Mouse (Mus musculus) limb, embryonic 14.5 days (tissue): Measurements from ENCODE around the gene Pik3c2a. TPM values are rescaled to one million over a fixed set of nuclear protein-coding genes. Genes with fewer than 3 reads are reported as not detected.

Source experiments
- ATAC-seq: fragments of 200-750 bp; cut with Nextera tagmentation; 2 replicates; pipeline ENCODE4 v1.8.0; 2017; ENCODE audit warnings: low read depth, moderate number of reproducible peaks, moderate TSS enrichment; ENCODE audit not compliant: low FRiP score
- DNase-seq: peaks from one replicate; pipeline ENCODE4 v3.0.0-alpha.2; 2015; ENCODE audit warnings: low spot score
- H3K27ac ChIP-seq: fragments of 300-500 bp; sonication (generic); replicated peaks from 2 replicates; pipeline ENCODE4 v1.5.1; 2014; ENCODE audit warnings: low read depth, mild to moderate bottlenecking, low read length, moderate library complexity, mixed read lengths
- H3K27me3 ChIP-seq: fragments of 300-500 bp; sonication (generic); 2 replicates; pipeline ENCODE4 v1.6.1; 2014; ENCODE audit warnings: low read length, mixed read lengths; ENCODE audit not compliant: control insufficient read depth, insufficient read depth
- H3K36me3 ChIP-seq: fragments of 300-500 bp; sonication (generic); 2 replicates; pipeline ENCODE4 v1.6.1; 2014; ENCODE audit warnings: mild to moderate bottlenecking, low read length, moderate library complexity, mixed read lengths; ENCODE audit not compliant: control insufficient read depth, insufficient read depth
- H3K4me1 ChIP-seq: fragments of 300-500 bp; sonication (generic); 2 replicates; pipeline ENCODE4 v1.6.1; 2014; ENCODE audit warnings: antibody characterized with exemption, low read length, mixed read lengths; ENCODE audit not compliant: control insufficient read depth, insufficient read depth
- H3K4me2 ChIP-seq: fragments of 300-500 bp; sonication (generic); replicated peaks from 2 replicates; pipeline ENCODE4 v1.6.1; 2014; ENCODE audit warnings: low read depth, mild to moderate bottlenecking, low read length, moderate library complexity; ENCODE audit not compliant: severe bottlenecking
- H3K4me3 ChIP-seq: fragments of 300-500 bp; sonication (generic); replicated peaks from 2 replicates; pipeline ENCODE4 v1.5.1; 2014; ENCODE audit warnings: low read length
- H3K9ac ChIP-seq: fragments of 300-500 bp; sonication (generic); 2 replicates; pipeline ENCODE4 v1.6.1; 2014; ENCODE audit warnings: mild to moderate bottlenecking, low read depth, low read length, moderate library complexity; ENCODE audit not compliant: severe bottlenecking
- H3K9me3 ChIP-seq: fragments of 300-500 bp; sonication (generic); 2 replicates; pipeline ENCODE4 v1.6.1; 2016; ENCODE audit warnings: low read length; ENCODE audit not compliant: control insufficient read depth
- POLR2A ChIP-seq: fragments of 200-500 bp; IDR thresholded peaks from 2 replicates; pipeline ENCODE4 v1.8.0; 2012; ENCODE audit warnings: inconsistent platforms, mild to moderate bottlenecking, moderate library complexity, borderline replicate concordance; ENCODE audit not compliant: insufficient read depth, insufficient read length; ENCODE audit errors: extremely low read depth
- WGBS: fragments of 180-500 bp; shearing (Covaris S2); extraction: QIAGEN DNeasy Blood & Tissue Kit; methylation state at CpG from one replicate; pipeline ENCODE4 v1.1.7; 2014; 5-methylcytosine and 5-hydroxymethylcytosine counted together
- polyA plus RNA-seq, 2 experiments: library from polyadenylated mRNA; depleted of rRNA in 1 of 2; stranded (reverse) in 1 of 2; unstranded in 1 of 2; fragments of >200 nt; fragmentation: Nextera tagmentation in 1 of 2; extraction: Ambion mirVana in 1 of 2; gene quantifications; 2 replicates each; pipeline versions ENCODE4 v1.2.1 to v1.2.3; 2012 to 2014

Pik3c2a gene
- polyA plus RNA-seq, 2 experiments: 21.8 to 22.9 TPM

- Histone ChIP-seq H3K36me3 (0 out of 2 replicates have a peak, but pooled peaks cover 10% of the 10 kb centered on the region), H3K4me1 (peaks cover 19% of the 10 kb centered on the region), H3K27ac (no peak overlapping the region), H3K9me3 (no peaks in the 10 kb centered on the region), H3K27me3 (no peaks in the 10 kb centered on the region), H3K4me2 (peak overlapping the region; percentile 88; the same call in 1 of the 2 replicates), H3K4me3 (peak overlapping the region; percentile 97; the same call in 1 of the 2 replicates), H3K9ac (no peak overlapping the region)
- ATAC-seq (no peak), DNase-seq (no peak)
- 80% methylated on average over 1 of the region's 1 CpGs for WGBS
- TF ChIP-seq POLR2A: no peak
Observed at GRCm38 (mm10) chr7:116441346-116441745, 1.9 kb downstream of the Pik3c2a start.

DNA sequence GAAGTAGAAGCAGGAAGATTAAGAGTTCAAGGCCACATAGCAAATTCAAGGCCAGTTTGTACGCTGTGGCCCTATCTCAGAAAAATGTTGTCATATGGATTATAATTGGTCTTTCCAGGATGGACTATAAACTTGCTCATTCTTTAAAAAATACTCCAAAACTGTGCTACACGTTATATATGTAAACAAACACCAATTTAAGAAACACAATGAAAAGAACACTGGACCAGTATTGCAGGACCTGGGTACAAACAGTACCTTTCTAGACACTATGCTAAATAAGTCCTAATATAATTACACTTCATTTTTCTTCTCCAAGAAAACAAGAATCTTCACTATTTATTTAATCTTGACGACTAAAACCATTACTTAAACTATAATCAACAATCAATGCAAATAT lies 11.6 kb downstream of the Pik3c2a start:
- no peak overlapping the region for H3K4me2 ChIP-seq
- no peak for DNase-seq
- H3K4me1 ChIP-seq: no peaks in the 10 kb centered on the region
- H3K9me3 ChIP-seq: no peaks in the 10 kb centered on the region
- no peak for TF ChIP-seq POLR2A
- 86% methylated on average over 3 of the region's 3 CpGs for WGBS
- H3K36me3 ChIP-seq: no peaks in the 10 kb centered on the region
- H3K27me3 ChIP-seq: no peaks in the 10 kb centered on the region
- no peak overlapping the region for H3K9ac ChIP-seq
- ATAC-seq: no peak
- no peak overlapping the region for H3K27ac ChIP-seq
- H3K4me3 ChIP-seq: no peak overlapping the region

- no peak overlapping the region for H3K4me3 ChIP-seq
- no peak overlapping the region for H3K9ac ChIP-seq
- no peaks in the 10 kb centered on the region for H3K36me3 ChIP-seq
- no peak for TF ChIP-seq POLR2A
- 89% methylated on average over 2 of the region's 2 CpGs for WGBS
- no peaks in the 10 kb centered on the region for H3K27me3 ChIP-seq
- ATAC-seq (no peak), DNase-seq (no peak)
- H3K4me1 ChIP-seq: no peaks in the 10 kb centered on the region
- H3K27ac ChIP-seq: no peak overlapping the region
- no peaks in the 10 kb centered on the region for H3K9me3 ChIP-seq
- H3K4me2 ChIP-seq: no peak overlapping the region
Observed at GRCm38 (mm10) chr7:116430926-116431325, 12.3 kb downstream of the Pik3c2a start.

DNA sequence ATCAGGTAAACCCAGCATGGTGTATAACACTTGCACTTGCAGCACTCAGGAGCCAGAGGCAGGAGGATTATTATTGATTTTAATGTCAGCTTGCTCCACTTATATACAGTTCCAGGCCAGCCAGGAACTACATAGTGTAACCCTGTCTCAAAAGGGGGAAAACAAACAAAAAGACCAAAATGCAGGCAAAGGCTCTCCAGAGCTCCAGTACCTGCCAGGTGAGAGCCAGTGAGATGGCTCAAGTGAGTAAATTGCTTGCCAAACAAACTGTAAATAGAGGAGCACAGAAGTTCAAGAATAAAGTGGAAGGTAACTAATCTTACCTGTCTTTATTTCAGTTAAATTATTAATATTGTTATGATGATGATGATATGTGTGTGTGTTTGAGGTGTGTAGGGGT lies 16.0 kb downstream of the Pik3c2a start:
- ATAC-seq (no peak), DNase-seq (no peak)
- no peak for TF ChIP-seq POLR2A

GRCm38 (mm10) chr7:116425771-116426170 lies 17.5 kb downstream of the Pik3c2a start:
- ATAC-seq (no peak), DNase-seq (no peak)
- Histone ChIP-seq H3K36me3 (no peaks in the 10 kb centered on the region), H3K4me1 (no peaks in the 10 kb centered on the region), H3K4me2 (no peak overlapping the region), H3K4me3 (no peak overlapping the region), H3K9ac (no peak overlapping the region), H3K27ac (no peak overlapping the region), H3K9me3 (no peaks in the 10 kb centered on the region), H3K27me3 (no peaks in the 10 kb centered on the region)
- TF ChIP-seq POLR2A: no peak
- 84% methylated on average over 6 of the region's 6 CpGs for WGBS

More for the DNA sequence above, 16.0 kb downstream of the Pik3c2a start:
- H3K9me3 ChIP-seq: no peaks in the 10 kb centered on the region
- no peak overlapping the region for H3K9ac ChIP-seq
- no peak overlapping the region for H3K4me3 ChIP-seq
- H3K4me2 ChIP-seq: no peak overlapping the region
- no peaks in the 10 kb centered on the region for H3K4me1 ChIP-seq
- H3K36me3 ChIP-seq: no peaks in the 10 kb centered on the region
- H3K27ac ChIP-seq: no peak overlapping the region
- no peaks in the 10 kb centered on the region for H3K27me3 ChIP-seq

- H3K27me3 ChIP-seq: no peaks in the 10 kb centered on the region
- H3K4me3 ChIP-seq: no peak overlapping the region
- H3K4me2 ChIP-seq: no peak overlapping the region
- no peak overlapping the region for H3K9ac ChIP-seq
- no peaks in the 10 kb centered on the region for H3K4me1 ChIP-seq
- ATAC-seq (no peak), DNase-seq (no peak)
- H3K27ac ChIP-seq: no peak overlapping the region
- no peak for TF ChIP-seq POLR2A
- H3K36me3 ChIP-seq: peaks cover 19% of the 10 kb centered on the region
- no peaks in the 10 kb centered on the region for H3K9me3 ChIP-seq
Observed at GRCm38 (mm10) chr7:116421081-116421480, 22.2 kb downstream of the Pik3c2a start.
